Mouse (Mus musculus): ENCODE data around the gene Nbea.

Nbea gene

DNA sequence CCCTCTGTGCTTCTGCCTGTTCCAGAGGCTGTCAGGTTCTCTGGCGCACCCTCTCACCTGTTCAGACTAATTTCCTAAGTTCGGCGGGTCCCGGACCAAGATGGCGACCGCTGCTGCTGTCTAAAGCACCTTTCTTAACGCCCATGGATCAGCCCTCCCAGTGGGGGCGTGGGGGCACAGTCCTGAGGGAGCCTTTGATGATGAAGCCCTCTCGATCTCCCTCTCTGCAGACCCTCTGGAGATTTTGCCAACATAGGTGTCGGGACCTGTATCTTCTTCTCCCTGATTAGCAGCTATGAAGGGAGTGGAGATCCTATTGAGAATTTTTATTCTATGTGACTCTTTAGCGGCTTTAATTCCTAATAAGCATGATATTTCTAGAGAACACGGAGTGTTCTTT lies 573.3 kb downstream of the Nbea start:
- in situ Hi-C loops (cut with MboI, MseI): loop anchor here in 1 of 2 experiments (10.0 kb wide), 1 partner anchor 595 kb away; no protein-coding TSS in a partner anchor

DNA sequence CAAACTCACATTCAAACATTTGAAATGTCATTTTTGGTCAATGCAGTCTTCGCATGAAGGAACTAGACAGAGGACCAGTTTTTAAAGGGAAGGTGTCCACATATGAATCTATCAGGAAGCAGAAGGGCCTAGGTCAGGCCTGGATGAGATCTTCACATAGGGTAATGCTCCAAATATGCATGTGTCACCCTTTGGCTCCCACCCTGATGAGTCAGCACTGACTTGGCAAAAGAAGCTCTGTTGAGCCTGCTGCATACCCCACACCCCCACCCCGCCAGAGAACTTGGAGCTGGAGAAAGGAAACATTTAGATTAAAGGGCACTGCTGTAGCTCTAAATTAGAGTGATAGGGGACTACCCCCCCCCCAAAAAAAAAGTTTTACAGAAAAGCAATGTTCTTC lies 583.2 kb downstream of the Nbea start:
- in situ Hi-C loops (cut with MboI, MseI): no loop called here

DNA sequence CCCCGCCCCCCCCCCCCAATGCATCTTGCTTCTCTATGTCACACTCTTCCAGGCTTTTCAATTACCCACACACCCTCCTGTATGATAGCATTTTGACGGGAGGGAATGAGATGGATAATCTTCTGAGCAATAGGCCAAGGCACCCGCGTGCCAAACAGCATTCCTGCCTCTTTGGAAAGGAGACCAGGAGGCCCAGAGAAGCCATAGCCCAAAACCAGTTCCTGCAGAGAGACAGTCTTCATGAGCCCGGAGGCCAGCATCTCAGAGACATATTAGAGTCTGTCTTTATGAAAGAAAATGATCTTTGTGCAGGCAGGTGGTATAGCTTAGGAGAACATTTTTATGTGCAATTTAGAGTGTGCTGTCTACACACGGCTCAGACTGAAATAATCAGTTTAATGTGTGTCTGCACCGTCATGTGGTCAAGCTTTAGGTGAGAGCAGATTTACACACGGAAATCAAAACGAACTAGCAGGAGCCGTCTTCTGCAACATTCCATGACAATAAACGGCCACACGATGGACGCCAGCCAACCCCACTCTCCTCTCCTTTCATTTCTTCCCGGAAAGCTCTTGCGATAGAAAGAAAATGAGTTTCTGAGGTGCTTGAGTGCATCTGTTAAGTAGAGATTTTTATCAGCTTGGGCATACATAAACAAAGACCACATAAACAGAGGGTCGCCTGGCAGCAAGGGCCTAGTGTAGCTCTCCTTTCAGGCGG lies 584.0 kb downstream of the Nbea start:
- in situ Hi-C loops (cut with MboI, MseI): no loop called here

DNA sequence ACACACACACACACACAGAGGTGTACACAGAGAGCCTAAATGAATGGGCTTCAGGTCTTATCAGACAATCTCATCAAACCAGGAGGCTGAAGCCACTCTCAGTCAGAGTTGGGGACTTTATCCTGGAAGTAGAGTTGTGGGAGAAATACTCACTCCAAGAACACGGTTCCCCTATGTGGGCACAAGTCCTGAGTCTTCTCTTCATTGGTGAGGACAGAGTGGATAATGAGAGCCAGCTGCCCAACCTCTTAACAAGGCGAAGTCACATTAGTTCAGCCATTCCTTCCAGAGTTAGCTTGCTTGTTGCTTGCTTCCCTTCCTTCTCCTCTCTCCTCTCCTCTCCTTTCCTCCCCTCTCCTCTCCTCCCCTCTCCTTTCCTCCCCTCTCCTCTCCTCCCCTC lies 584.8 kb downstream of the Nbea start:
- in situ Hi-C loops (cut with MboI, MseI): no loop called here

DNA sequence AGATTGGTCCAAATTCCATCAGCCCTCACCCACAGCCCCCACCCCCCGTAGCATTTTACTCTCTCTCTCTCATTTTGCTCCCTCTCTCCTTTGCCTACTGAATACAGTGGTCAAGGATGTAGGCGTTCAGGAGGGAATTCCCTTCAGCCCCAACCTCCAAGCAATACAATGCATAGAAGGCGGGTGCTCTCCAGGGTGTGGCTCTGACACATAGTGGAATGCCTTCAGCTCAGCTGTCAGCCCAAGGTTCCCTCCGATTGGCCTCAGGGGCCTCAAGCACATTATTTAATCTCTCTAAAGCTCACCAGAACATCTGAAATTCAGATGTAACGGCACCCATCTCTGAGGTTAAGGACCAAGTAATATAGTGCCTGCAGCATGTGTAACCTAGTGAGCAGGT lies 590.2 kb downstream of the Nbea start:
- in situ Hi-C loops (cut with MboI, MseI): no loop called here

DNA sequence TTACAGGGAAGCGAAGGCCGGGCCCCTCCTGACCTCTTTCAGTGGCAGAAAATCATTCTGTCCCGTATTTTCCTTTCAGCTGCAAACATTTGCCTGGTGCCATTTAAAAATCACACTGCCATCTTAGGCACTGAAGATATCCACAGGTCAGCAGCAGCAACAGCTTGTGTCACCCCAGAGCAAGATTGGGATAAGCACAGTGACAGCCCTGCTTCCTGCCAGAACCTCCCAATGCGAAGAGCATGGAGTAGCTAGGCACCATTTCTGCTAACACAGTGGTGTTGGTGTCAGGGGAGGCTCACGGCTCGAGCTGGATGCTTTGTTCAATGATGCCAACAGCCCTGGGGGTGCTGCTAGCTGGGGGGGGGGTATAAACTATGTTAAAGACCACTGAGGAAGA lies 592.8 kb downstream of the Nbea start:
- in situ Hi-C loops (cut with MboI, MseI): no loop called here

DNA sequence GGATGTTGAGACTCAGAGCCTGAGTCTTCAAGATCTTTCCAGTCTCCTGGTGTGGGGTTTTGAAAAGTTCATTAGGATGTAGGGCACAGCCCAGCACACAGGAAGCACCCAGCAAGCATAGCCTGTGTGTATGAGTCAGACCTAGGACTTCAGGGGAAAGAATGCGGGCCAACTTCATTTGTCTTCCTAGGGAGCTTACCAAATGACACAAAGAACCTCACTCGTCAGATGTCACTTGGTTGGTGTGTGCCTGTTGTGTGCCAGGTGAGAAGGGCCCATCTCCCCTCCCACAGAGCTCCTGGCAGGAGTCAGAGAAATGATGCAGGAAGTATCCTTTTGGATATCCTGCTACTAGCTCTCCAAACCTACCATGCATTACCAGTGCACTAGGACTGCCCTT lies 593.2 kb downstream of the Nbea start:
- in situ Hi-C loops (cut with MboI, MseI): no loop called here

DNA sequence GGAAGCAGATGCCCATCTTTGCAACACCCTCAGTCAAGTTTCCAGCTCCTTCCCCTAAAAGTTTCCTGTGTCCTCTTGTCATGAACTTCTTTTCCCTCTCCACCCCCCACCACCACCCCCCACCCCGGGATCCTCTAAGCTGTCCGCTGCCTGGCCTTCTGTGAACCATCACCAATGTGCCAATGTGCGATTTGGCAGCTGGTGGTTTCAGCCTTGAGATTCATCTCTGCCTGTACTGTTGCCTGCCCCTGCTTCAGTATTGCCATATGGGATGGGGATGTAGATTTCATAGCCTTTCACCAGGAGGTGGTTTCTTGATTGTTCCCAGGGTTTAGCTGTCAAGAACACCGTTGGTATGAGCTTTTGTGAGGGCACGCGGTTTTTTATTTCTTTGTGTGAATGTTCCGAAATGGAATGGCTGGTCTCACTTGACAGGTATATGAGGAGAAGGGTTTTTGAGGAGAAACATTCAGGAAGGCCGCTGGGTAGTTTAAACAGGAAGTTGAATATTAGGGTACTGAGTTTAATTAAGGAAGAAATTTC lies 594.0 kb downstream of the Nbea start:
- in situ Hi-C loops (cut with MboI, MseI): no loop called here

DNA sequence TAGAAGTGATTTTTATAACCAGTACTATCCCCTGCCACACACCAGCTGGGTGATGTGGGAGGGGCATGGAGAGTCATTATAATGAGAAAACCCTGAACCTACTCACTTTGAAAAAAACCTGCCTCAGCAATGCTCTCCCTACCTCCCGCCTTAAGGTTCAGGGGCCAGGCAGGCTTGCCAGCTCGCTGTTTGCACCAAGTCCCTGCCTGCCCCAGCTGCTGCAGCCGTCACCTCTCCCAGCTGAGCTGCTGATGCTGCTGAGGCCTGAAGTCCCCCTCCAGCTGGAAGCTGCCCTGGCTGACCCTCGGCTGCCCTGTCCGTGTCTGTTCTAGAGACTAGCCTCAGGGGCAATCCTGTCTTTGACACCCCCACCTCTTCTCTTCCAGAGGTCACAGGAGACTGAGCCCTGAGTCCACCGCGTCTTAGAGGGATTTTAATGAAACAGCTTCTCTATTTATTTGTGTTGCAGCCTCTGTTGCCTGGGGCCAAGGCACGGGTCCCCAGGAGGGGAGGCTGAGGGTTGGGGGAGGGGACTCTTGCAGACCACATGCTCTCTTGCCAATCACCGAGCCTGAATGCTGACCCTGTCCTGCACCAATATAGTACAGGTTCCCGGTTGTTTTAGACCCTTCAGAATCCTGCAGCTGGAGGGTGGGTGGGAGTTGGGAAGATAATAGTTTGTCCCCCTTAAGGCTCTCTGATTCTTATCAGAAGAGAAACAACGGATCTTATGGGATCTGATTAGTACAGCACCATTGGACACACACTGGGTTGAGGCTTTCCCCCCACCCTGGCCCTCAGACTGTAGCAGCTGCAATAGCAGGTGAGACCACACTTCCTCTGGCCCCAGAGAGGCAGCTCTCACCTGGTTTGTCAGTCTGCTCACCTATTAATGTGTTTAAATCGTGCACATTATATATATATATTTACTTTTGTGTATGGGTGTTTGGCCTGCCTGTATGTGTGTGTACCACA lies 595.2 kb downstream of the Nbea start:
- in situ Hi-C loops (cut with MboI, MseI): no loop called here

DNA sequence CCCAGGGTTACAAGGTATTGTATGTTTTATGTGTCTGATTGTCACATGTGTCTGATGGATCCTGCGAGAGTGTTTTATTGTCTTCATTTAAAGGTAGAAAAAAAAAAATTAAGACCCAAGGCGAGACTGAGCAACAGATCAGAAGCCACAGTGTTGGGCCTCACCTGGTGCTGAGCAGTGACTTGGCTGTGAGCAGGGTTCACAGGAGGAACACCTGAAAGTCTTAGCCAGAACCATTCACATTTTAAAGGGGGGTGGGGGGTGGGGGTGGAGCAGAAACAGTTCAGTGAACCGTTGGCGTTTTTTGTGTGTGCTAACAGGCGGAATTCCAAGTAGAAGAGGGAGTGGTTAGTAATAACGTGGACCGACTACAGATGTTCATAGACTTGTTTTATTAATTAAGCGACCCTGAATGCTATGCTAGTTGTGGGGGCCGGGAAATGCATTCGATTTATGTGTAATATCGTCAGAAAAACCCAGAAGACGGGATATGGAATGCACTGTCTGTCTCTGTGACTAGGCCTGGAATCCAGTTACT lies 596.0 kb downstream of the Nbea start:
- in situ Hi-C loops (cut with MboI, MseI): no loop called here

Data from T-helper 17 cell (primary cell).